Mouse (Mus musculus) lung, adult 2 months (tissue): Measurements from ENCODE around the gene C1s1.
A peak's percentile ranks its signal among the peaks of the same experiment; 100 is the strongest.

Experiments used
- CTCF ChIP-seq: fragments of 200-500 bp; IDR thresholded peaks from 2 replicates; pipeline ENCODE4 v1.5.1; 2011; ENCODE audit warnings: mild to moderate bottlenecking, low read length, control low read depth; ENCODE audit not compliant: insufficient read depth
- POLR2A ChIP-seq: fragments of 200-500 bp; IDR thresholded peaks from 2 replicates; pipeline ENCODE4 v1.6.1; 2011; ENCODE audit warnings: low read depth, mild to moderate bottlenecking, control low read depth, low read length, borderline replicate concordance; ENCODE audit errors: extremely low read depth

GRCm38 (mm10) chr6:124481571-124481970 lies 60.6 kb downstream of the C1s1 start:
- no peak for TF ChIP-seq POLR2A
- peak; percentile 41 for TF ChIP-seq CTCF
